ENCODE assay signal across 21 mouse cellular contexts in the genomic region with DNA sequence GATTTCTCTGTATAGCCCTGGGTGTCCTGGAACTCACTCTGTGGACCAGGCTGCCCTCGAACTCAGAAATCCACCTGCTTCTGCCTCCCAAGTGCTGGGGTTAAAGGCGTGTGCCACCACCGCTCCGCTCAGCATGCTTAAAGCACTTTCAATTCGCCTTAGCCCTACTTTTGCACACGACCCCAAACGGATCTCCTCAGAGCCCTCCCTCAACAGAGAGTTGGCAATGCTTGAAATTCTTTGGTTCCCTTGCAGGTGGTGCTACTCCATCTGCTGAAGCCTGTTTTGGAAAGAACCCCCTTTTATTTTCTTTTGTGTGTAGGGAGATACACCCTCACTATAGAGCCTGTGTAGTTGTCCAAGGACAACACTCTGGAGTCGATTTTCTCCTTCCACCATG. TPM values are rescaled to one million over a fixed set of nuclear protein-coding genes. Genes with fewer than 3 reads are reported as not detected.
DNase-seq lines count a peak whose midpoint lies in the region; ATAC-seq lines count a peak whose summit lies in the region.
"Had no signal": no experiment of that assay in that cellular context is flagged by ENCODE, and none has a peak within 500 bp of the region (broad histone marks: within the 10 kb centered on the region; RNA-seq: fewer than 3 reads in every experiment).

No protein-coding gene starts in this region.

- peak; percentile 56 for DNase-seq in CD4-positive, CD25-positive, alpha-beta regulatory T cell, adult 2 months (ENCODE audit: low read depth, low spot score)
- no peak for DNase-seq in heart, postnatal 25 days (ENCODE audit: low spot score)
- peak; percentile 50 for DNase-seq in retina, postnatal 1 day
- DNase-seq in retina, embryonic 14.5 days (ENCODE audit: low spot score) = no peak
- peak; percentile 48 for DNase-seq in naive thymus-derived CD4-positive, alpha-beta T cell, adult 2 months (ENCODE audit: low read depth)
- DNase-seq: cerebellum, adult 11 months; kidney, adult 18-20 months; kidney, postnatal 4 days; lung, postnatal 10 days; right cerebral cortex, postnatal 4 days; thymus, postnatal 4 days had no signal

- H3K9ac ChIP-seq in heart, embryonic 16.5 days (ENCODE audit: low read length) = no peak overlapping the region

- no peak overlapping the region for H3K27ac ChIP-seq in heart, embryonic 16.5 days (ENCODE audit: low read length)
- H3K27ac ChIP-seq: hindbrain, embryonic 13.5 days; limb, embryonic 12.5 days; midbrain, embryonic 10.5 days had no signal

- H3K4me3 ChIP-seq in heart, embryonic 16.5 days (ENCODE audit: low read length) = peak overlapping the region; percentile 18; the same call in 1 of the 2 replicates

- 32% methylated on average over 8 of the region's 8 CpGs for WGBS in heart, embryonic 16.5 days

- no peaks in the 10 kb centered on the region for H3K9me3 ChIP-seq in heart, embryonic 16.5 days (replicated peaks; ENCODE audit: control insufficient read depth, low read length)
- H3K9me3 ChIP-seq: G1E; hindbrain, embryonic 13.5 days; limb, embryonic 12.5 days; midbrain, embryonic 10.5 days had no signal

- no peaks in the 10 kb centered on the region for H3K36me3 ChIP-seq in heart, embryonic 16.5 days (ENCODE audit: control insufficient read depth, insufficient read depth)
- H3K36me3 ChIP-seq: hindbrain, embryonic 13.5 days; limb, embryonic 12.5 days; midbrain, embryonic 10.5 days had no signal

- peaks cover 11% of the 10 kb centered on the region for H3K27me3 ChIP-seq in heart, embryonic 16.5 days (ENCODE audit: control insufficient read depth, insufficient read depth, low read length)

- no peak for ATAC-seq in CD4-positive, CD25-positive, alpha-beta regulatory T cell, adult 4 months
- no peak for ATAC-seq in heart, embryonic 16.5 days (replicated peaks; ENCODE audit: extremely low read depth, insufficient read depth, low FRiP score)
- ATAC-seq in megakaryocyte-erythroid progenitor cell, adult 5-6 weeks (replicated peaks; ENCODE audit: low FRiP score, low TSS enrichment, poor library complexity, severe bottlenecking) = no peak

- no peaks in the 10 kb centered on the region; the same call in 1 of the 2 replicates for H3K4me1 ChIP-seq in heart, embryonic 16.5 days (ENCODE audit: control insufficient read depth, insufficient read depth, low read length)

- intact Hi-C loops in heart, postnatal 25 days (cut with DNase I) = no loop called here

- H3K4me2 ChIP-seq in heart, embryonic 16.5 days (ENCODE audit: low read depth, low read length) = peak overlapping the region; percentile 92

RNA-seq across cellular contexts. Expression of gene Ptpn18, which starts 1.1 kb away (rescaled TPM):
- polyA plus RNA-seq in CD4-positive, CD25-positive, alpha-beta regulatory T cell, adult 4 months (2017; shearing (Covaris generic)) = 100 to 1,000 TPM; 127 to 195 TPM
- polyA plus RNA-seq in heart, embryonic 16.5 days (2015; fragmentation: Nextera tagmentation; extraction: Ambion mirVana) = 18.1 and 25.8 TPM in 2 replicates
- 1 to 10 TPM; 4.2 to 5.6 TPM for total RNA-seq in heart, postnatal 25 days (2021)
- 12.5 and 40.1 TPM in 2 replicates for total RNA-seq in megakaryocyte-erythroid progenitor cell, adult 5-6 weeks (2014; fragmentation: Nextera tagmentation)
- total RNA-seq in megakaryocyte-erythroid progenitor cell, adult 5-6 weeks (2017) = 27.3 and 67.9 TPM in 2 replicates

RNA-seq across cellular contexts. Expression of gene Imp4, which starts 18.8 kb away (rescaled TPM):
- polyA plus RNA-seq in CD4-positive, CD25-positive, alpha-beta regulatory T cell, adult 4 months (2017; shearing (Covaris generic)) = 100 to 1,000 TPM; 140 to 143 TPM
- polyA plus RNA-seq in heart, embryonic 16.5 days (2015; fragmentation: Nextera tagmentation; extraction: Ambion mirVana) = 60.3 and 64.9 TPM in 2 replicates
- 10 to 100 TPM; 29.2 to 31.4 TPM for total RNA-seq in heart, postnatal 25 days (2021)
- total RNA-seq in megakaryocyte-erythroid progenitor cell, adult 5-6 weeks (2014; fragmentation: Nextera tagmentation) = 55.7 and 74.9 TPM in 2 replicates
- 27.2 and 31.5 TPM in 2 replicates for total RNA-seq in megakaryocyte-erythroid progenitor cell, adult 5-6 weeks (2017)

RNA-seq across cellular contexts. Expression of gene Ccdc115, which starts 19.0 kb away (rescaled TPM):
- polyA plus RNA-seq in CD4-positive, CD25-positive, alpha-beta regulatory T cell, adult 4 months (2017; shearing (Covaris generic)) = 10 to 100 TPM; 37.2 to 56.6 TPM
- polyA plus RNA-seq in heart, embryonic 16.5 days (2015; fragmentation: Nextera tagmentation; extraction: Ambion mirVana) = 45.3 and 47.0 TPM in 2 replicates
- 10 to 100 TPM; 14.9 to 15.3 TPM for total RNA-seq in heart, postnatal 25 days (2021)
- total RNA-seq in megakaryocyte-erythroid progenitor cell, adult 5-6 weeks (2014; fragmentation: Nextera tagmentation) = 35.9 and 38.8 TPM in 2 replicates
- 42.1 and 45.4 TPM in 2 replicates for total RNA-seq in megakaryocyte-erythroid progenitor cell, adult 5-6 weeks (2017)

RNA-seq across cellular contexts. Expression of gene Prss39, which starts 39.8 kb away (rescaled TPM):
- polyA plus RNA-seq in CD4-positive, CD25-positive, alpha-beta regulatory T cell, adult 4 months (2017; shearing (Covaris generic)) = not detected
- polyA plus RNA-seq in heart, embryonic 16.5 days (2015; fragmentation: Nextera tagmentation; extraction: Ambion mirVana) = not detected in 2 replicates
- not detected for total RNA-seq in heart, postnatal 25 days (2021)
- total RNA-seq in megakaryocyte-erythroid progenitor cell, adult 5-6 weeks (2014; fragmentation: Nextera tagmentation) = not detected in 2 replicates
- total RNA-seq in megakaryocyte-erythroid progenitor cell, adult 5-6 weeks (2017) = 1.2 TPM in 1 of 2 replicates, not detected in the other
- total RNA-seq: adrenal gland, postnatal 4 days had no signal
- polyA plus RNA-seq: cortical plate, adult 2 months; G1E; hindbrain, embryonic 13.5 days; limb, embryonic 12.5 days; midbrain, embryonic 10.5 days; stomach, embryonic 14.5 days had no signal

Comparison
In these comparisons a context has a peak if more than half of its experiments do, and no peak if none do; other contexts are left out.
1. DNase-seq: peak in CD4-positive, CD25-positive, alpha-beta regulatory T cell, adult 2 months (single experiment), retina, postnatal 1 day (single experiment) and naive thymus-derived CD4-positive, alpha-beta T cell, adult 2 months (single experiment); none in heart, postnatal 25 days (single experiment) and retina, embryonic 14.5 days (single experiment).